Mouse (Mus musculus): ENCODE measurements around the gene Mtfmt. TPM values are rescaled to one million over a fixed set of nuclear protein-coding genes. Genes with fewer than 3 reads are reported as not detected.
A peak's percentile ranks its signal among the peaks of the same experiment; 100 is the strongest.

The Mtfmt gene
- 19.7 and 20.8 TPM in 2 replicates for polyA plus RNA-seq (2014; fragmentation: Nextera tagmentation; extraction: Ambion mirVana)

GRCm38 (mm10) chr9:65435671-65436301 is at the start of gene Mtfmt:
Gene Mtfmt, plus strand, starts transcription at chr9:65435782.
- H3K27ac ChIP-seq (ENCODE audit: low read depth, low read length): no peak within 1 kb of the TSS
- no peaks in the 10 kb centered on the region for H3K36me3 ChIP-seq (ENCODE audit: control insufficient read depth, insufficient read depth, low read length)
- under 1% methylated on average over 54 of the region's 54 CpGs for WGBS
- DNase-seq (ENCODE audit: low spot score): peak; percentile 99
- H3K9me3 ChIP-seq (ENCODE audit: control insufficient read depth, low read length): no peaks in the 10 kb centered on the region
- no peaks in the 10 kb centered on the region for H3K27me3 ChIP-seq (ENCODE audit: control insufficient read depth, insufficient read depth, low read length)
- 0 out of 2 replicates have a peak, but pooled peaks cover 2% of the 10 kb centered on the region for H3K4me1 ChIP-seq (replicated peaks; ENCODE audit: control insufficient read depth, insufficient read depth, low read length)
- ATAC-seq (ENCODE audit: low FRiP score): peak; percentile 87
- peak within 1 kb of the TSS; percentile 77 for H3K4me3 ChIP-seq (ENCODE audit: low read depth, low read length)
- H3K9ac ChIP-seq (ENCODE audit: low read depth, low read length): peak within 1 kb of the TSS; percentile 82
- H3K4me2 ChIP-seq (replicated peaks; ENCODE audit: low read depth, low read length): peak within 1 kb of the TSS; percentile 57

DNA sequence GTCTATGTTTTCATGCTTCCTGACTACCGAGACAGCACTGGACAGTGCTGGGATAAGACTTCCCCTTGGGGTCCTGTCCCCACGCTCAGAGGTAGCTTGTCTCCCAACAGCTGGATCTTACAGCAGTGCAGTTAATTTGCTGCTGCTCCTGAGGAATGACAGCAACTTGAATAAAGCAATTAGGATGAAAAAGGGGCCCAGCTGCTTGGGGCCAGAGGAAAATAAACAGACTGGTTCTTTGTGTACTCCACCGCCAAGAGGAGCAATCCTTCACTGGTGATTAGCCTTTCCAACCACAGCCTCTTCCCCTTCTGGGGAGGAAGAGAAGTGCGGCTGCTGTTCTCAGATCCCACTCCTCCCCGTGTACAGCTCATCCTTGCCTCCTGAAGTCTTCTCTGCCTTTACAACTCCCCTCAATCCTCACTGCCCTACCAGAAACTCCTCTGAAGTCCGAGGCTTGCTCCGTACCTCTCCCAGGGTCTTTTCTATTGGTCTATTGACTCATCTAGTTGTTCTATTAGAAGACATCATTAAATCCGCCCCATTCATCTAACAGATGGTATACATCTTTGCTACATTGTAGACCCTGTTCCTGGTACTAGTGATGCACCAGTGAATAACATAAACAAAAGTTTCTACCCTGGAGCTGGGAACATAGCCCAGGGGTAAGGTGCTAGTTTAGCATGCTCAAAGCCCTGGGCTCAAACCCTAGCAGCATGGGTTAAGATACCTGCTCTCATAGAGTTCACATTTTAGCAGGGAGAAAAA is 49.0 kb upstream of the Mtfmt start:
- Histone ChIP-seq H3K4me1 (replicated peaks; ENCODE audit: control insufficient read depth, insufficient read depth, low read length) (no peaks in the 10 kb centered on the region; the same call in 1 of the 2 replicates), H3K4me2 (replicated peaks; ENCODE audit: low read depth, low read length) (no peak overlapping the region), H3K9me3 (ENCODE audit: control insufficient read depth, low read length) (no peaks in the 10 kb centered on the region), H3K4me3 (ENCODE audit: low read depth, low read length) (no peak overlapping the region), H3K9ac (ENCODE audit: low read depth, low read length) (no peak overlapping the region), H3K27me3 (ENCODE audit: control insufficient read depth, insufficient read depth, low read length) (peaks cover 21% of the 10 kb centered on the region), H3K36me3 (ENCODE audit: control insufficient read depth, insufficient read depth, low read length) (no peaks in the 10 kb centered on the region), H3K27ac (ENCODE audit: low read depth, low read length) (no peak overlapping the region)
- ATAC-seq (ENCODE audit: low FRiP score) (no peak), DNase-seq (ENCODE audit: low spot score) (no peak)
- 32% methylated on average over 8 of the region's 8 CpGs for WGBS

DNA sequence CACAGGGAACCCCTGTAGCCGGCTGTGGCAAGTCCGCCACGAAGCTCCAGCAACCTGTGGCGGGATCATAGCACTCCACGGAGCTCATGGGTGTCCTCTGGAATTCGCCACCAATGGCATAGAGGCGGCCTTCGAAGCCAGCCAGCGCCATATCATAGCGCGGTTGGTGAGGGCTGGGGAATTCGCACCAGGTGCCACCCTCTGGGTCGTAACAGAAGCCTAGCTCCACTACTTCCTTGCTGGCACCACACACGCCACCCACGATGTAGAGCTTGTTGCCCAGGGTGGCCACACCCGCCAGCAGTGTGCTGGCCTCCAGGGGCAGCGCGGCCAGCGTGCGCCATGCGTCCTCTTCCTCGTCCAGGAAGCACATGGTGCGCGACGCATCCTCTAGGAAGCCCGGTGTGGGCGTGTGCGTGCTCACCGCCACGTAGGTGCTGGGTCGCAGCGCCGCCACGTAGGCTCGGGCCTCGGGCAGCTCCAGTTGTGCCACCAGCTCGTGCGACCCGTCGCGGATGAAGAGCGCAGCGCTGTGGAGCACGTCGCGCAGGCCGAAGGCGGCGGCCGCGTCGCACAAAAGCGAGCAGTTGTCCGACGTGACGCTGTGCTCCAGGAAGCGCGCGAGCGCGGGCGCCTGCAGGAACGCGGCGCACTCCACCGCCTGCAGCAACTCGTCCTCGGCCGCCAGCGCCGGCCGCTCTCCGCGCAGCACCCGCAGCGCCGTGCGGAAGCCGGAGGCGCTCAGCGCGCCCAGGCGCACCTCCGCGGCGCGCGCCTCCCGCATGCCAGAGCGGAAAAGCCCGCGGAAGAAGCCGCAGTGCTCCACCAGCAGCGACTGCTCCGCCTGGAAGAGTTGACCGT is 44.6 kb upstream of the Mtfmt start:
- Histone ChIP-seq H3K4me3 (ENCODE audit: low read depth, low read length) (peak overlapping the region; percentile 37), H3K27me3 (ENCODE audit: control insufficient read depth, insufficient read depth, low read length) (peaks cover 31% of the 10 kb centered on the region), H3K27ac (ENCODE audit: low read depth, low read length) (no peak overlapping the region), H3K36me3 (ENCODE audit: control insufficient read depth, insufficient read depth, low read length) (no peaks in the 10 kb centered on the region), H3K4me1 (replicated peaks; ENCODE audit: control insufficient read depth, insufficient read depth, low read length) (no peaks in the 10 kb centered on the region; the same call in 1 of the 2 replicates), H3K9ac (ENCODE audit: low read depth, low read length) (0 out of 2 replicates have a peak overlapping the region, but pooled peaks have one; percentile 23), H3K9me3 (ENCODE audit: control insufficient read depth, low read length) (no peaks in the 10 kb centered on the region), H3K4me2 (replicated peaks; ENCODE audit: low read depth, low read length) (peak overlapping the region; percentile 47)
- ATAC-seq (ENCODE audit: low FRiP score): no peak
- 23% methylated on average over 71 of the region's 96 CpGs for WGBS
- peak; percentile 57 for DNase-seq (ENCODE audit: low spot score)

GRCm38 (mm10) chr9:65391613-65391964 is 44.0 kb upstream of the Mtfmt start, which contains the start of gene Kbtbd13:
Gene Kbtbd13, minus strand, starts transcription at chr9:65391652.
- ATAC-seq (ENCODE audit: low FRiP score) (no peak), DNase-seq (ENCODE audit: low spot score) (no peak)
- H3K4me1 ChIP-seq (replicated peaks; ENCODE audit: control insufficient read depth, insufficient read depth, low read length): no peaks in the 10 kb centered on the region; the same call in 1 of the 2 replicates
- 40% methylated on average over 8 of the region's 8 CpGs for WGBS
- peak within 1 kb of the TSS; percentile 47 for H3K4me2 ChIP-seq (replicated peaks; ENCODE audit: low read depth, low read length)
- H3K9ac ChIP-seq (ENCODE audit: low read depth, low read length): 0 out of 2 replicates have a peak within 1 kb of the TSS, but pooled peaks have one; percentile 23
- peak within 1 kb of the TSS; percentile 37 for H3K4me3 ChIP-seq (ENCODE audit: low read depth, low read length)
- H3K27ac ChIP-seq (ENCODE audit: low read depth, low read length): no peak within 1 kb of the TSS
- no peaks in the 10 kb centered on the region for H3K9me3 ChIP-seq (ENCODE audit: control insufficient read depth, low read length)
- H3K27me3 ChIP-seq (ENCODE audit: control insufficient read depth, insufficient read depth, low read length): peaks cover 31% of the 10 kb centered on the region
- no peaks in the 10 kb centered on the region for H3K36me3 ChIP-seq (ENCODE audit: control insufficient read depth, insufficient read depth, low read length)

DNA sequence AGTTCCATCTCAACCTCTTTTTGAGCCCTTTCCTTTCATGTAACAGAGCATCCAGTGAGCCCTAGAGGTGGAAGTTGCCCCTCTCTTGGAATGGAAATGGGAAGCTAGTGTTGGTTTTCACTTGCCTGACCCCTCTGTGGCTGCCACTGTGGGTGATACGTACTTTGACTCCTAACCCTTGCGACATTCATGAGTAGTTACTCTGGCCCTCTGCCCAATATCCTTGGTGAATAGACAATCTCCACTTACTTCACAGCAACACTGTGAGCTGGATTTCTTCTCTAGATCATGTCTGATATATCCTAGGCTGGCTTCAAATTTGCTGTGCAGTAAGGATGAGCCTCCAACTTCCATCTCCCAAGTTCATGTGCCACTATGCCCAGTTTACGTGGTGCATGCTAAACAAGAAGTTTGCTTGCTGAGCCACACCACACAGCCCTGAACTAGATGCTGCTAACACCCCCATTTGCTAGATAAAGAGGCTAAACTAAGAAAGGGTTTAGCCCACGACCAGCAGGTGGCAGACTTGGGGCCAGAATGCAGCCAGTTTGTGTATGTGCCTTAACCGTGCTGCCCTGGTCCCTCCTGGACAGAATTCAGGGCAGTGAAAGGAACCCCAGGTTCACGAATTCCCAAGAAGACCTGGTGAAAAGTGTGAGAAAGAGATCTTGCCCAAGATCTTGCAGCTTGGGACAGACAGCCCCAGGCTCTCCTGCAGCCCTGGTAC is 42.8 kb upstream of the Mtfmt start:
- no peaks in the 10 kb centered on the region for H3K36me3 ChIP-seq (ENCODE audit: control insufficient read depth, insufficient read depth, low read length)
- no peaks in the 10 kb centered on the region for H3K9me3 ChIP-seq (ENCODE audit: control insufficient read depth, low read length)
- 32% methylated on average over 6 of the region's 6 CpGs for WGBS
- ATAC-seq (ENCODE audit: low FRiP score) (no peak), DNase-seq (ENCODE audit: low spot score) (peak; percentile 82)
- no peak overlapping the region for H3K4me3 ChIP-seq (ENCODE audit: low read depth, low read length)
- no peaks in the 10 kb centered on the region; the same call in 1 of the 2 replicates for H3K4me1 ChIP-seq (replicated peaks; ENCODE audit: control insufficient read depth, insufficient read depth, low read length)
- no peak overlapping the region for H3K27ac ChIP-seq (ENCODE audit: low read depth, low read length)
- H3K4me2 ChIP-seq (replicated peaks; ENCODE audit: low read depth, low read length): no peak overlapping the region
- peaks cover 31% of the 10 kb centered on the region for H3K27me3 ChIP-seq (ENCODE audit: control insufficient read depth, insufficient read depth, low read length)
- no peak overlapping the region for H3K9ac ChIP-seq (ENCODE audit: low read depth, low read length)

- peaks cover 31% of the 10 kb centered on the region for H3K27me3 ChIP-seq (ENCODE audit: control insufficient read depth, insufficient read depth, low read length)
Observed at GRCm38 (mm10) chr9:65393606-65394005, 42.0 kb upstream of the Mtfmt start.

GRCm38 (mm10) chr9:65394360-65394759 is 41.2 kb upstream of the Mtfmt start:
- no peaks in the 10 kb centered on the region for H3K36me3 ChIP-seq (ENCODE audit: control insufficient read depth, insufficient read depth, low read length)
- peaks cover 28% of the 10 kb centered on the region for H3K27me3 ChIP-seq (ENCODE audit: control insufficient read depth, insufficient read depth, low read length)
- no peak overlapping the region for H3K4me2 ChIP-seq (replicated peaks; ENCODE audit: low read depth, low read length)
- H3K27ac ChIP-seq (ENCODE audit: low read depth, low read length): no peak overlapping the region
- H3K9ac ChIP-seq (ENCODE audit: low read depth, low read length): no peak overlapping the region
- DNase-seq (ENCODE audit: low spot score) (no peak), ATAC-seq (ENCODE audit: low FRiP score) (no peak)
- 61% methylated on average over 2 of the region's 2 CpGs for WGBS
- H3K4me1 ChIP-seq (replicated peaks; ENCODE audit: control insufficient read depth, insufficient read depth, low read length): no peaks in the 10 kb centered on the region; the same call in 1 of the 2 replicates
- H3K4me3 ChIP-seq (ENCODE audit: low read depth, low read length): no peak overlapping the region
- no peaks in the 10 kb centered on the region for H3K9me3 ChIP-seq (ENCODE audit: control insufficient read depth, low read length)

More at GRCm38 (mm10) chr9:65393606-65394005, 42.0 kb upstream of the Mtfmt start:
- H3K9ac ChIP-seq (ENCODE audit: low read depth, low read length): no peak overlapping the region
- DNase-seq (ENCODE audit: low spot score) (no peak), ATAC-seq (ENCODE audit: low FRiP score) (no peak)
- H3K4me1 ChIP-seq (replicated peaks; ENCODE audit: control insufficient read depth, insufficient read depth, low read length): no peaks in the 10 kb centered on the region; the same call in 1 of the 2 replicates
- H3K9me3 ChIP-seq (ENCODE audit: control insufficient read depth, low read length): no peaks in the 10 kb centered on the region
- no peak overlapping the region for H3K4me3 ChIP-seq (ENCODE audit: low read depth, low read length)
- H3K36me3 ChIP-seq (ENCODE audit: control insufficient read depth, insufficient read depth, low read length): no peaks in the 10 kb centered on the region
- no peak overlapping the region for H3K27ac ChIP-seq (ENCODE audit: low read depth, low read length)
- WGBS: 61% methylated on average over 2 of the region's 2 CpGs
- no peak overlapping the region for H3K4me2 ChIP-seq (replicated peaks; ENCODE audit: low read depth, low read length)

GRCm38 (mm10) chr9:65398279-65398678 is 37.3 kb upstream of the Mtfmt start, which contains the start of gene Rasl12:
Gene Rasl12, plus strand, starts transcription at chr9:65398506.
- Histone ChIP-seq H3K9me3 (ENCODE audit: control insufficient read depth, low read length) (no peaks in the 10 kb centered on the region), H3K27me3 (ENCODE audit: control insufficient read depth, insufficient read depth, low read length) (no peaks in the 10 kb centered on the region), H3K4me3 (ENCODE audit: low read depth, low read length) (peak within 1 kb of the TSS; percentile 40), H3K9ac (ENCODE audit: low read depth, low read length) (peak within 1 kb of the TSS; percentile 68), H3K36me3 (ENCODE audit: control insufficient read depth, insufficient read depth, low read length) (no peaks in the 10 kb centered on the region), H3K27ac (ENCODE audit: low read depth, low read length) (no peak within 1 kb of the TSS), H3K4me2 (replicated peaks; ENCODE audit: low read depth, low read length) (peak within 1 kb of the TSS; percentile 68), H3K4me1 (replicated peaks; ENCODE audit: control insufficient read depth, insufficient read depth, low read length) (no peaks in the 10 kb centered on the region)
- ATAC-seq (ENCODE audit: low FRiP score) (peak; percentile 68; the same call in 1 of the 2 replicates), DNase-seq (ENCODE audit: low spot score) (peak; percentile 85)
- under 1% methylated on average over 23 of the region's 24 CpGs for WGBS

All from hindbrain, embryonic 11.5 days (tissue).